Mouse (Mus musculus): ENCODE data around the gene Tbc1d13.
A peak's percentile ranks its signal among the peaks of the same experiment; 100 is the strongest.

The Tbc1d13 gene

GRCm38 (mm10) chr2:30133613-30134377, at the start of gene Tbc1d13:
Gene Tbc1d13 (plus strand): TSS chr2:30133746.
- DNase-seq (ENCODE audit: low spot score in 2 of 2): peak; percentile 95 to 97

GRCm38 (mm10) chr2:30084113-30084512, 49.4 kb upstream of the Tbc1d13 start:
- DNase-seq (ENCODE audit: low spot score in 2 of 2): no peak

- DNase-seq (ENCODE audit: low spot score in 2 of 2): no peak
Observed at GRCm38 (mm10) chr2:30084632-30085031, 48.9 kb upstream of the Tbc1d13 start.

- no peak for DNase-seq (ENCODE audit: low spot score in 2 of 2)
Observed at GRCm38 (mm10) chr2:30087310-30087709, 46.2 kb upstream of the Tbc1d13 start.

GRCm38 (mm10) chr2:30091521-30091920, 42.0 kb upstream of the Tbc1d13 start:
- DNase-seq (ENCODE audit: low spot score in 2 of 2): no peak

GRCm38 (mm10) chr2:30092280-30092918, 41.1 kb upstream of the Tbc1d13 start:
- DNase-seq (ENCODE audit: low spot score in 2 of 2): no peak

GRCm38 (mm10) chr2:30093471-30094207, 39.9 kb upstream of the Tbc1d13 start, which contains the start of gene Zdhhc12:
Gene Zdhhc12 (minus strand): TSS chr2:30093648.
- DNase-seq (ENCODE audit: low spot score in 2 of 2): peak; percentile 76 to 82

GRCm38 (mm10) chr2:30094208-30094588, 39.3 kb upstream of the Tbc1d13 start:
- DNase-seq (ENCODE audit: low spot score in 2 of 2): no peak

GRCm38 (mm10) chr2:30095882-30096527, 37.5 kb upstream of the Tbc1d13 start:
- no peak for DNase-seq (ENCODE audit: low spot score in 2 of 2)

GRCm38 (mm10) chr2:30100214-30100613, 33.3 kb upstream of the Tbc1d13 start:
- DNase-seq (ENCODE audit: low spot score in 2 of 2): no peak

- no peak for DNase-seq (ENCODE audit: low spot score in 2 of 2)
Observed at GRCm38 (mm10) chr2:30106364-30106763, 27.2 kb upstream of the Tbc1d13 start.

GRCm38 (mm10) chr2:30107646-30108045, 25.9 kb upstream of the Tbc1d13 start:
- no peak for DNase-seq (ENCODE audit: low spot score in 2 of 2)

GRCm38 (mm10) chr2:30108260-30108659, 25.3 kb upstream of the Tbc1d13 start:
- no peak for DNase-seq (ENCODE audit: low spot score in 2 of 2)

- no peak for DNase-seq (ENCODE audit: low spot score in 2 of 2)
Observed at GRCm38 (mm10) chr2:30111500-30111899, 22.0 kb upstream of the Tbc1d13 start.

- DNase-seq (ENCODE audit: low spot score in 2 of 2): no peak
Observed at GRCm38 (mm10) chr2:30112564-30112963, 21.0 kb upstream of the Tbc1d13 start.

GRCm38 (mm10) chr2:30119641-30120051, 13.9 kb upstream of the Tbc1d13 start:
- peak in 1 of 2 experiments; percentile 33 for DNase-seq (ENCODE audit: low spot score in 2 of 2)

- no peak for DNase-seq (ENCODE audit: low spot score in 2 of 2)
Observed at GRCm38 (mm10) chr2:30120269-30120668, 13.3 kb upstream of the Tbc1d13 start.

- no peak for DNase-seq (ENCODE audit: low spot score in 2 of 2)
Observed at GRCm38 (mm10) chr2:30122766-30123165, 10.8 kb upstream of the Tbc1d13 start.

GRCm38 (mm10) chr2:30123729-30124471, 9.6 kb upstream of the Tbc1d13 start:
- peak; percentile 38 to 41 for DNase-seq (ENCODE audit: low spot score in 2 of 2)

- peak; percentile 87 to 90 for DNase-seq (ENCODE audit: low spot score in 2 of 2)
Observed at GRCm38 (mm10) chr2:30124472-30125274, 8.9 kb upstream of the Tbc1d13 start, which contains the start of gene Zer1. Gene Zer1 (minus strand): TSS chr2:30124585.
